Mouse (Mus musculus) MEL-GATA-1-ER (cell line): ENCODE results near the gene Tepsin.

ENCODE experiments used
- DNase-seq: peaks from one replicate; pipeline ENCODE4 v3.0.0-alpha.2; 2012; ENCODE audit warnings: low read depth; ENCODE audit errors: extremely low read depth

The Tepsin gene

DNA sequence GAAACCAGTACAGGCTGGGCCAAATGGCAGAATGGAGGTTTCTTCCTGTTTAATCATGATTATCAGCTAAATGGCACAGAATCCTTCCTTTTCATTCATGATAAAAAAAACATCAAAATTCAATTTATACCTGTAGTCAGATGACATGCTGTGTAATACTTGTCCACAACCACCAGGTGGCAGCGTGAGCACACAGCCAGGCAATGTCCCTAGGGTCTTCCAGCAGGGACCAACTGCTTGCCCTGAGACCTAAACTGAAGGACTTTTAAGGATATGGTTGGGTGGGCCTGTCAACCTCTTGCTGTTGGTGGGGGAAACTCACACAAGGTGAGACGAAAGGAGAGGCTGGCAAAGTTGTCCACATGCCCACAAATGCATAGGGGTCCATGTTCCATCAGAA is 12.5 kb upstream of the Tepsin start:
- DNase-seq: no peak

- no peak for DNase-seq
These were observed 12.0 kb upstream of the Tepsin start for GRCm38 (mm10) chr11:120110554-120110953.

DNA sequence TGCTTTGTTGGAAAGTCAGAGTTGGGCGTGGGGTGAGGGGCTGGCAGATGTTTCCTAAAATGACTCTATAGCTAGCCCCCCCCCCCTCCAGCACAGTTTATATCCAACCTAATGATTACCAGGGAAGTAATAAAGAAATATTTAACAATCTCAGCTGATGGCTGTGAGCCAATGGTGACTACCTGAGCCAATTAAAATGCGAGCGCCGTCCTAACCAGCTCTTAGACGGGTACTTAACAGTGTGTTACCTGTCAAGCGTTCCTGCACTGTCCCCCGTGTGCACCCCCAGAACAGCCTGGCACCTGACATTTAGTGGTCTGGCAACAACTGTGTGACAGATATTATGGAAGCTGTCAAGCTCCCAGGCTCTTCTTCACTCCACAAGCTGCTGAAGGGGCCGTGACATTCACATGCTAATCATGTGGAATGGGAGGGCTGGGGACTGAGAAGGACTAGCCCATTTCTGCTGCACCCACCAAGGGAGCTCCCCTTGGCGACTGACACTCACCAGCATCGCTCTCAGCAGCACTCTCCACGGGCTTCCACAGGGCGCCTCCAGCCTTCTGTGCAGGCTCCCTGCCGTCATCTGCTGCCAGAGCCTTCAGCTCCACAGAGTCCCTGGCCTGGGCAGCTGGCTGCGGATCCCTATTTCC is 11.2 kb upstream of the Tepsin start:
- no peak for DNase-seq

GRCm38 (mm10) chr11:120107796-120108195 is 9.3 kb upstream of the Tepsin start:
- no peak for DNase-seq

- DNase-seq: no peak
These were observed 8.5 kb upstream of the Tepsin start for GRCm38 (mm10) chr11:120107026-120107425.

GRCm38 (mm10) chr11:120103431-120103997 is 5.0 kb upstream of the Tepsin start:
- no peak for DNase-seq

DNA sequence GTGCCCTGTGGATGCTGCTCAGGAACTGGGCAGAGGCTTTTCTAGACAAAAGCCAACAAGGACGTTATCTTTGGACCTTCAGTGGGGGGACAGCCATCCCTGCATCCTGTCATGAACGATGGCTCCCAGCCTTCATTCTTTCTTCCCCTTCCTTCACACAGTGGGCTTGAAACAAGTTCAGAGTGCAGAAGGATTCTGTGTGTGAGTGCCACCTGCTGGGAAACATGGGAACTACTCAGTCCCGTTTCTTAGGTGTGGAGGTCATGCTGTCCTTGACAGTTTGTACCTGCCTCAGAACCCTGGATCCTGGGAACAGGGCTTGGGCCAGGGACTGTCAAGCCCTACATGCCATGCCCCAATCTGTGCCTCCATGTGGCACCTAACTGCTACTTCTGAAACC is 2.5 kb upstream of the Tepsin start:
- peak; percentile 59 for DNase-seq

GRCm38 (mm10) chr11:120092817-120093591 is 5.5 kb downstream of the Tepsin start:
- DNase-seq: no peak

- DNase-seq: no peak
These were observed 7.9 kb downstream of the Tepsin start for GRCm38 (mm10) chr11:120090661-120091060.

- peak; percentile 89 for DNase-seq
These were observed 11.8 kb downstream of the Tepsin start, which contains the start of gene Cep131 for GRCm38 (mm10) chr11:120086702-120087152. Gene Cep131, minus strand, starts transcription at chr11:120086827.

GRCm38 (mm10) chr11:120085891-120086627 is 12.5 kb downstream of the Tepsin start:
- DNase-seq: no peak

DNA sequence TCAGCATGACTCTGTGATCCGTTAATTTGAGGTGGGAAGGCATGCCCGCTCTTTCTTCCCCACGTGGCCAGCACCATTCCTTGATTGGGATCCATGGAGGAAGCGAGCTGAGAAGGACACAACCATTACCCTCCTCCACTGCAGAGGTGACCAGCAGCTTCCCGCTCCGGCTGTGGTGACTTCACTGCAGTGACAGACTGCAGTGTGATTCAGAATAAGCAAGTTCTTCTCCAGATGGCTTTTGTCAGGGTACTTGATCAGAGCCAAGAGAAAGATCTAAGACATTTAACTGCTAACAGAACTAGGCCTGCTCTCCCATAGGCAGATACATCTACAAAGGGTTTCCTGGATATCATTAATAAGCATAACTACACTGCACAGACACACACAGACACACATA is 18.2 kb downstream of the Tepsin start:
- DNase-seq: no peak

DNA sequence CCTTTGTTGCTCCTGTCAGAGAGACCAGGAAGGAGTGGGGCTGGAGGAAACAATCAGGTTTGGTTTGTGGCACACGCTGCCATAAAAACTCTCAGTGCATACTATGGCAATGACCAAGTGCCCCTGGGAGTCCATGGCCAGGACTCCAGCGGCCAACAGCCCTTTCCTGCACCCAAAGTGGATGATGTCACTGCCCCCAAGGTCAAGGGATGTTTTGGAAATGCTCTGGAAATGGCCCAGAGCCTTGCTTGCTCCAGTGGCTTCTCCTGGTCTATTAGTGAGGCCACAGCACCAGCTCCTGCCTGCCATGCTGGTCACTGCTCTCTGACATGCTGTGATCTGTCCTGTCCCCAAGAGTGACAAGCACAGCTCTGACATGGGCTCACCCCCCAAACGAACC is 22.3 kb downstream of the Tepsin start:
- no peak for DNase-seq

DNA sequence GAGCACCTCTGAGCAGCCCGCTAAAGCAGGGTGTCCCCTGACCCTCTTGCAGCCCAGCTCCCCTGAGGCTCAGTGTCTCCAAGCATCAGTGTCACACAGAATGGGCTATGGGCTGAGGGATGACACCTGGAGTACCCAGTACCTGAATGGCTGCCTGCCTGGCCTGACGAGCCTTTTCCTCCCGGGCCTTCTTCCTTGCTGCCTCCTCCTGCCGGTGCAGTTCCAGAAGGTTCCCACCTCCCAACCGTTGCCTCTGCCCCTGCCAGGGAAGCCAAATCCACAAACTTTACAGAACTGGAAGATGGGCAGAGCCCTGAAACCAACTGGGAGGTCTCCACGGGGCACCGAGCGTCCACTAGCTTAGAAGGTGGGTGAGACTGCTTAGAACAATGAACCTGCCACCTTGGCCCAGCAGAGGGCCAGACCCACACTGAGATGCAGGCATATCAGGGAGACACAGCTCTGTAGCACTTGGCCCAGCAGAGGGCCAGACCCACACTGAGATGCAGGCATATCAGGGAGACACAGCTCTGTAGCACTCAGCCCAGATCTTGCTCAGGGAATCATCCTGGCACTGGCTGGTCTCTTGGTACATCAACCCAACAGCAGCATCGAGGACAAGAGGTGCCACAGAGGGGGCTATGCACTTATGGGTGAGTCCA is 25.4 kb downstream of the Tepsin start:
- DNase-seq: no peak

- no peak for DNase-seq
These were observed 26.7 kb downstream of the Tepsin start for GRCm38 (mm10) chr11:120071731-120072320.

- no peak for DNase-seq
These were observed 27.5 kb downstream of the Tepsin start for GRCm38 (mm10) chr11:120071065-120071464.

- no peak for DNase-seq
These were observed 28.1 kb downstream of the Tepsin start for GRCm38 (mm10) chr11:120070286-120070930.

DNA sequence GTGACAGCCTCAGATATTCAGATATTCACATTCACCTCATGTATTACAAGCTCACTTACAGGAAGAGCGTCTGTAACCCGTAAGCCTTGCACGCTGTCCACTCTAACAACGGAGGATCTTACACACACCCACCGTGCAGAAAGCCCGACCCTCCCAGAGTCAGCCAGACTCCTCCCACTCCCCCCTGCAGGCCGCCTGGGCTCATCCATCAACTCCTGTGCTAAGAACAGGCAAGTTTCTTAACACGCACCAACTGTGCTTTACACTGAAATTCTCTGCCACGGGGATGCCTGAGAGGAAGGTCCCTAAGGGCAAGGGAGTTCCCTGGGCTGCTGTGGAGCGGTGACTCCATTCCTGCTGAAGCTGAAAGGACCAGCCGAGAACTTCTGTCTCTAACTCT is 29.3 kb downstream of the Tepsin start:
- DNase-seq: no peak

GRCm38 (mm10) chr11:120067834-120068233 is 30.7 kb downstream of the Tepsin start:
- DNase-seq: no peak

- no peak for DNase-seq
These were observed 33.2 kb downstream of the Tepsin start for GRCm38 (mm10) chr11:120065291-120065690.
